Mouse (Mus musculus) megakaryocyte, embryonic 14.5 days (primary cell): ENCODE data around the gene Fpgs.

Experiments
- FLI1 ChIP-seq: IDR thresholded peaks from 2 replicates; pipeline ENCODE4 v1.6.1; 2012; ENCODE audit warnings: low read length, inconsistent platforms, mixed read lengths
- GATA1 ChIP-seq: IDR thresholded peaks from 3 replicates; pipeline ENCODE4 v1.6.1; 2012; ENCODE audit warnings: mixed read lengths, low read length, inconsistent platforms, borderline replicate concordance

GRCm38 (mm10) chr2:32671147-32671546 lies 32.8 kb downstream of the Fpgs start:
- TF ChIP-seq FLI1 (no peak), GATA1 (no peak)
